Mouse (Mus musculus): ENCODE measurements at regions not wholly inside any gene's neighbourhood (a gene's known extent, or its start where the extent isn't known, plus 50 kb on each side); places are given as distances from the start of the nearest gene placed in this dataset.
A peak's percentile ranks its signal among the peaks of the same experiment; 100 is the strongest.

- TF ChIP-seq POLR2A (IDR thresholded peaks at IDR 0.05; ENCODE audit: borderline replicate concordance, extremely low read depth, insufficient read depth, insufficient read length, poor library complexity, severe bottlenecking) (no peak), CTCF (IDR thresholded peaks at IDR 0.05; ENCODE audit: borderline replicate concordance, extremely low read depth, insufficient read depth, insufficient read length) (no peak)
- DNase-seq (ENCODE audit: low read depth): no peak
These were observed 342.2 kb downstream of the 3100002H09Rik start for GRCm38 (mm10) chr4:124268404-124268803.

- peak; percentile 81 for DNase-seq (ENCODE audit: low read depth)
- no peak for TF ChIP-seq CTCF (IDR thresholded peaks at IDR 0.05; ENCODE audit: borderline replicate concordance, extremely low read depth, insufficient read depth, insufficient read length)
- no peak for TF ChIP-seq POLR2A (IDR thresholded peaks at IDR 0.05; ENCODE audit: borderline replicate concordance, extremely low read depth, insufficient read depth, insufficient read length, poor library complexity, severe bottlenecking)
These were observed 344.0 kb downstream of the 3100002H09Rik start for GRCm38 (mm10) chr4:124266573-124266972.

GRCm38 (mm10) chr4:124265527-124265926 lies 345.1 kb downstream of the 3100002H09Rik start:
- peak; percentile 75 for DNase-seq (ENCODE audit: low read depth)
- TF ChIP-seq CTCF (IDR thresholded peaks at IDR 0.05; ENCODE audit: borderline replicate concordance, extremely low read depth, insufficient read depth, insufficient read length): no peak
- no peak for TF ChIP-seq POLR2A (IDR thresholded peaks at IDR 0.05; ENCODE audit: borderline replicate concordance, extremely low read depth, insufficient read depth, insufficient read length, poor library complexity, severe bottlenecking)

- TF ChIP-seq POLR2A (IDR thresholded peaks at IDR 0.05; ENCODE audit: borderline replicate concordance, extremely low read depth, insufficient read depth, insufficient read length, poor library complexity, severe bottlenecking): no peak
- TF ChIP-seq CTCF (IDR thresholded peaks at IDR 0.05; ENCODE audit: borderline replicate concordance, extremely low read depth, insufficient read depth, insufficient read length): no peak
- no peak for DNase-seq (ENCODE audit: low read depth)
These were observed 339.2 kb upstream of the 4930535I16Rik start for GRCm38 (mm10) chr4:124257006-124257405.

GRCm38 (mm10) chr4:124256515-124256914 lies 338.7 kb upstream of the 4930535I16Rik start:
- TF ChIP-seq POLR2A (IDR thresholded peaks at IDR 0.05; ENCODE audit: borderline replicate concordance, extremely low read depth, insufficient read depth, insufficient read length, poor library complexity, severe bottlenecking) (no peak), CTCF (IDR thresholded peaks at IDR 0.05; ENCODE audit: borderline replicate concordance, extremely low read depth, insufficient read depth, insufficient read length) (no peak)
- peak; percentile 61 for DNase-seq (ENCODE audit: low read depth)

- TF ChIP-seq CTCF (IDR thresholded peaks at IDR 0.05; ENCODE audit: borderline replicate concordance, extremely low read depth, insufficient read depth, insufficient read length): no peak
- no peak for TF ChIP-seq POLR2A (IDR thresholded peaks at IDR 0.05; ENCODE audit: borderline replicate concordance, extremely low read depth, insufficient read depth, insufficient read length, poor library complexity, severe bottlenecking)
- DNase-seq (ENCODE audit: low read depth): no peak
These were observed 337.3 kb upstream of the 4930535I16Rik start for GRCm38 (mm10) chr4:124255183-124255543.

GRCm38 (mm10) chr4:124254446-124255182 lies 336.8 kb upstream of the 4930535I16Rik start:
- TF ChIP-seq POLR2A (IDR thresholded peaks at IDR 0.05; ENCODE audit: borderline replicate concordance, extremely low read depth, insufficient read depth, insufficient read length, poor library complexity, severe bottlenecking): no peak
- TF ChIP-seq CTCF (IDR thresholded peaks at IDR 0.05; ENCODE audit: borderline replicate concordance, extremely low read depth, insufficient read depth, insufficient read length): no peak
- DNase-seq (ENCODE audit: low read depth): peak; percentile 78

GRCm38 (mm10) chr4:124241600-124241999 lies 323.8 kb upstream of the 4930535I16Rik start:
- DNase-seq (ENCODE audit: low read depth): peak; percentile 54
- TF ChIP-seq CTCF (IDR thresholded peaks at IDR 0.05; ENCODE audit: borderline replicate concordance, extremely low read depth, insufficient read depth, insufficient read length): no peak
- TF ChIP-seq POLR2A (IDR thresholded peaks at IDR 0.05; ENCODE audit: borderline replicate concordance, extremely low read depth, insufficient read depth, insufficient read length, poor library complexity, severe bottlenecking): no peak

- TF ChIP-seq CTCF (IDR thresholded peaks at IDR 0.05; ENCODE audit: borderline replicate concordance, extremely low read depth, insufficient read depth, insufficient read length) (no peak), POLR2A (IDR thresholded peaks at IDR 0.05; ENCODE audit: borderline replicate concordance, extremely low read depth, insufficient read depth, insufficient read length, poor library complexity, severe bottlenecking) (no peak)
- peak; percentile 86 for DNase-seq (ENCODE audit: low read depth)
These were observed 318.7 kb upstream of the 4930535I16Rik start for GRCm38 (mm10) chr4:124236476-124236875.

- TF ChIP-seq POLR2A (IDR thresholded peaks at IDR 0.05; ENCODE audit: borderline replicate concordance, extremely low read depth, insufficient read depth, insufficient read length, poor library complexity, severe bottlenecking) (no peak), CTCF (IDR thresholded peaks at IDR 0.05; ENCODE audit: borderline replicate concordance, extremely low read depth, insufficient read depth, insufficient read length) (peak; percentile 77)
- DNase-seq (ENCODE audit: low read depth): peak; percentile 93
These were observed 310.7 kb upstream of the 4930535I16Rik start for GRCm38 (mm10) chr4:124228537-124228936.

GRCm38 (mm10) chr4:124223646-124224500 lies 306.1 kb upstream of the 4930535I16Rik start:
- TF ChIP-seq CTCF (IDR thresholded peaks at IDR 0.05; ENCODE audit: borderline replicate concordance, extremely low read depth, insufficient read depth, insufficient read length): no peak
- TF ChIP-seq POLR2A (IDR thresholded peaks at IDR 0.05; ENCODE audit: borderline replicate concordance, extremely low read depth, insufficient read depth, insufficient read length, poor library complexity, severe bottlenecking): no peak
- no peak for DNase-seq (ENCODE audit: low read depth)

All from brain, embryonic 14.5 days (tissue).